Mouse (Mus musculus) CH12.LX (cell line): ENCODE results near the gene Dab1. TPM values are rescaled to one million over a fixed set of nuclear protein-coding genes. Genes with fewer than 3 reads are reported as not detected.

ENCODE experiments used
- DNase-seq: peaks from one replicate; pipeline ENCODE4 v3.0.0-alpha.2; 2013; ENCODE audit errors: extremely low read depth
- H3K27ac ChIP-seq: 2 replicates; pipeline ENCODE4 v1.5.1; 2012; ENCODE audit warnings: low read depth, mild to moderate bottlenecking, control low read depth, moderate library complexity; ENCODE audit not compliant: insufficient read depth
- H3K27me3 ChIP-seq: replicated peaks from 2 replicates; pipeline ENCODE3; 2012; ENCODE audit warnings: inconsistent platforms
- H3K36me3 ChIP-seq, 2 experiments: replicated peaks in 1 of 2; 2 replicates each; pipeline versions ENCODE3 to v1.6.1; 2012; ENCODE audit warnings: inconsistent platforms in 1 of 2, low read length in 1 of 2, mild to moderate bottlenecking in 1 of 2, mixed read lengths in 1 of 2, moderate library complexity in 1 of 2; ENCODE audit not compliant: control insufficient read depth in 1 of 2, insufficient read depth in 1 of 2
- H3K4me1 ChIP-seq, 2 experiments: 2 replicates each; pipeline ENCODE4 v1.6.1; 2012; ENCODE audit warnings: inconsistent platforms in 1 of 2, moderate library complexity in 1 of 2; ENCODE audit not compliant: insufficient read depth in 2 of 2, control insufficient read depth in 1 of 2
- H3K4me2 ChIP-seq: 2 replicates; pipeline ENCODE4 v1.6.1; 2012; ENCODE audit warnings: low read depth, mild to moderate bottlenecking, control low read depth; ENCODE audit not compliant: poor library complexity, insufficient read depth, severe bottlenecking
- H3K4me3 ChIP-seq, 3 experiments: fragments of 150-350 bp in 1 of 3; sonication (generic) in 1 of 3; replicated peaks in 1 of 3; 2 replicates each; pipeline versions ENCODE3 to v1.5.1; 2011 to 2012; ENCODE audit warnings: low read depth in 2 of 3, low read length in 2 of 3, mild to moderate bottlenecking in 2 of 3, moderate library complexity in 2 of 3, control low read depth in 1 of 3, improper control_type of control experiment in 1 of 3, inconsistent platforms in 1 of 3, mixed read lengths in 1 of 3; ENCODE audit not compliant: poor library complexity in 1 of 3
- H3K79me2 ChIP-seq: replicated peaks from 2 replicates; pipeline ENCODE4 v1.6.1; 2012; ENCODE audit warnings: mild to moderate bottlenecking, moderate library complexity; ENCODE audit not compliant: control insufficient read depth, poor library complexity, insufficient read depth, severe bottlenecking; ENCODE audit errors: extremely low read depth
- H3K9ac ChIP-seq: 2 replicates; pipeline ENCODE4 v1.6.1; 2012; ENCODE audit warnings: low read depth, mild to moderate bottlenecking, control low read depth, moderate library complexity; ENCODE audit not compliant: insufficient read depth
- H3K9me3 ChIP-seq: replicated peaks from 2 replicates; pipeline ENCODE3; 2012; ENCODE audit warnings: low read length, inconsistent platforms, mixed read lengths
- BHLHE40 ChIP-seq: IDR thresholded peaks from 2 replicates; pipeline ENCODE4 v1.6.1; 2011; ENCODE audit warnings: mild to moderate bottlenecking, low read depth, low read length, improper control_type of control experiment
- CHD1 ChIP-seq: IDR thresholded peaks from 2 replicates; pipeline ENCODE4 v1.6.1; 2012; ENCODE audit warnings: low read depth, low read length, improper control_type of control experiment, inconsistent platforms
- E2F4 ChIP-seq: IDR thresholded peaks from 2 replicates; pipeline ENCODE4 v1.6.1; 2011; ENCODE audit warnings: low read depth, low read length, improper control_type of control experiment; ENCODE audit not compliant: insufficient replicate concordance
- ELF1 ChIP-seq: IDR thresholded peaks from 2 replicates; pipeline ENCODE4 v1.6.1; 2014; ENCODE audit warnings: low read depth, mild to moderate bottlenecking, inconsistent platforms, low read length, improper control_type of control experiment
- ETS1 ChIP-seq: conservative IDR thresholded peaks from 2 replicates; pipeline ENCODE4 v1.6.1; 2012; ENCODE audit warnings: low read depth, mild to moderate bottlenecking, inconsistent platforms, low read length, improper control_type of control experiment, moderate library complexity
- HCFC1 ChIP-seq: IDR thresholded peaks from 2 replicates; pipeline ENCODE4 v1.6.1; 2012; ENCODE audit warnings: low read depth, mild to moderate bottlenecking, inconsistent platforms, low read length, improper control_type of control experiment
- IRF4 ChIP-seq: IDR thresholded peaks from 2 replicates; pipeline ENCODE4 v1.6.1; 2014; ENCODE audit warnings: low read depth, mild to moderate bottlenecking, inconsistent platforms, low read length, improper control_type of control experiment
- JUN ChIP-seq: IDR thresholded peaks from 2 replicates; pipeline ENCODE4 v1.6.1; 2011; ENCODE audit warnings: low read depth, mild to moderate bottlenecking, low read length, improper control_type of control experiment, moderate library complexity; ENCODE audit not compliant: insufficient read depth
- JUND ChIP-seq: conservative IDR thresholded peaks from 2 replicates; pipeline ENCODE4 v1.6.1; 2011; ENCODE audit warnings: low read depth, low read length, improper control_type of control experiment
- KAT2A ChIP-seq: IDR thresholded peaks from 2 replicates; pipeline ENCODE4 v1.6.1; 2012; ENCODE audit warnings: low read length, improper control_type of control experiment, inconsistent platforms; ENCODE audit not compliant: insufficient replicate concordance
- MAFK ChIP-seq: IDR thresholded peaks from 2 replicates; pipeline ENCODE4 v1.6.1; 2011; ENCODE audit warnings: low read length, improper control_type of control experiment; ENCODE audit not compliant: insufficient replicate concordance
- MAX ChIP-seq: IDR thresholded peaks from 2 replicates; pipeline ENCODE4 v1.6.1; 2011; ENCODE audit warnings: low read length, improper control_type of control experiment
- MAZ ChIP-seq: IDR thresholded peaks from 2 replicates; pipeline ENCODE4 v1.6.1; 2012; ENCODE audit warnings: low read depth, mild to moderate bottlenecking, inconsistent platforms, low read length, improper control_type of control experiment, moderate library complexity
- MEF2A ChIP-seq: IDR thresholded peaks from 2 replicates; pipeline ENCODE4 v1.6.1; 2014; ENCODE audit warnings: low read depth, mild to moderate bottlenecking, inconsistent platforms, low read length, improper control_type of control experiment, borderline replicate concordance
- NELFE ChIP-seq: IDR thresholded peaks from 2 replicates; pipeline ENCODE4 v1.6.1; 2011; ENCODE audit warnings: low read depth, low read length, improper control_type of control experiment
- NRF1 ChIP-seq: IDR thresholded peaks from 2 replicates; pipeline ENCODE4 v1.6.1; 2014; ENCODE audit warnings: low read depth, mild to moderate bottlenecking, inconsistent platforms, low read length, improper control_type of control experiment, moderate library complexity
- PAX5 ChIP-seq: IDR thresholded peaks from 2 replicates; pipeline ENCODE4 v1.6.1; 2012; ENCODE audit warnings: low read length, inconsistent platforms, mixed read lengths
- POLR2A ChIP-seq: IDR thresholded peaks from 2 replicates; pipeline ENCODE4 v1.6.1; 2011; ENCODE audit warnings: low read depth, mild to moderate bottlenecking, improper control_type of control experiment, low read length
- POLR2AphosphoS2 ChIP-seq: IDR thresholded peaks from 2 replicates; pipeline ENCODE4 v1.6.1; 2011; ENCODE audit warnings: low read depth, low read length, improper control_type of control experiment
- RAD21 ChIP-seq: IDR thresholded peaks from 2 replicates; pipeline ENCODE4 v1.6.1; 2011; ENCODE audit warnings: low read depth, mild to moderate bottlenecking, low read length, improper control_type of control experiment, moderate library complexity
- RCOR1 ChIP-seq: conservative IDR thresholded peaks from 2 replicates; pipeline ENCODE4 v1.6.1; 2012; ENCODE audit warnings: low read depth, mild to moderate bottlenecking, inconsistent platforms, low read length, improper control_type of control experiment
- SIN3A ChIP-seq: IDR thresholded peaks from 2 replicates; pipeline ENCODE4 v1.6.1; 2012; ENCODE audit warnings: low read length, improper control_type of control experiment, inconsistent platforms
- SMC3 ChIP-seq: IDR thresholded peaks from 2 replicates; pipeline ENCODE4 v1.6.1; 2011; ENCODE audit warnings: low read depth, low read length, improper control_type of control experiment
- TBP ChIP-seq: conservative IDR thresholded peaks from 2 replicates; pipeline ENCODE4 v1.6.1; 2011; ENCODE audit warnings: low read depth, low read length, improper control_type of control experiment
- UBTF ChIP-seq: IDR thresholded peaks from 2 replicates; pipeline ENCODE4 v1.6.1; 2012; ENCODE audit warnings: low read depth, mild to moderate bottlenecking, inconsistent platforms, low read length, improper control_type of control experiment, moderate library complexity
- USF1 ChIP-seq: IDR thresholded peaks from 2 replicates; pipeline ENCODE4 v1.6.1; 2014; ENCODE audit warnings: low read depth, mild to moderate bottlenecking, inconsistent platforms, low read length, improper control_type of control experiment
- USF2 ChIP-seq: conservative IDR thresholded peaks from 2 replicates; pipeline ENCODE4 v1.6.1; 2011; ENCODE audit warnings: low read depth, low read length, improper control_type of control experiment
- ZC3H11A ChIP-seq: IDR thresholded peaks from 2 replicates; pipeline ENCODE4 v1.6.1; 2012; ENCODE audit warnings: low read depth, mild to moderate bottlenecking, inconsistent platforms, low read length, improper control_type of control experiment
- ZKSCAN1 ChIP-seq: IDR thresholded peaks from 2 replicates; pipeline ENCODE4 v1.6.1; 2012; ENCODE audit warnings: low read depth, inconsistent platforms, low read length, improper control_type of control experiment, borderline replicate concordance
- ZMIZ1 ChIP-seq: IDR thresholded peaks from 2 replicates; pipeline ENCODE4 v1.6.1; 2012; ENCODE audit warnings: low read depth, mild to moderate bottlenecking, inconsistent platforms, low read length, improper control_type of control experiment
- dilution Hi-C: fragments of 300-500 bp; cut with MboI; formaldehyde crosslinking; loops from 2 replicates; pipeline ENCODE4 v1.14.3; 2020; ENCODE audit warnings: low sequenced_read_pairs; ENCODE audit not compliant: extremely low pct_unique_long_range_greater_than_20kb, extremely low pct_ligation_motif_present
- in situ Hi-C: fragments of 300-500 bp; cut with MboI; formaldehyde crosslinking; loops from 3 replicates; pipeline ENCODE4 v1.14.3; 2019; ENCODE audit warnings: low sequenced_read_pairs, low pct_ligation_motif_present, low pct_unique_long_range_greater_than_20kb, mixed read lengths
- polyA plus RNA-seq: library from polyadenylated mRNA; unstranded; fragments of >175 nt; gene quantifications from 2 replicates; pipeline ENCODE4 v1.2.1, GENCODE M21; 2012; ENCODE audit warnings: low read depth; ENCODE audit not compliant: insufficient read length
- total RNA-seq, 2 experiments: library from RNA; depleted of rRNA; stranded (reverse); fragments of 300-350 nt in 1 of 2; fragments of >200 nt in 1 of 2; gene quantifications; 2 replicates each; pipeline ENCODE4 v1.2.3; 2012 to 2014

The Dab1 gene
- total and polyA plus RNA-seq, 3 experiments, result not detected

DNA sequence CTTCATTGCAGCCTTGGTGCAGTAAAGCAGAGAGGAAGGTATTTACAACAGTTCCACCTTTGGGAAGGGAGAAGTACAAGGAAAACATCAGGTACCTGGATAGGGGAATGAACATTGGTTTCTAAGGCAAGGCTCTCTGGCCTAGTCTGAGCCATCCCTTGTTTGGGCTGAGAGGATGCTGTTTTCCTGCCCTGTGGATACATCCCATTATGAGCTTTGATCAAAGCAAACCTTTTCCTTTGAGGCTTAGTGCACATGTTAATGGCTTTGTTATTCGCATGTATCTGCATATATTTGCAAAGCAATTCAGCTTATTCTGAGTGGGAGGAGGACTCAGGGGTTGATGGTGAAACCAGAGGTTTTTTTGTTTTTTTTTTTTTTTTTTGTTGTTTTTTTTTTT, 185.3 kb downstream of the Dab1 start:
- no peaks in the 10 kb centered on the region for H3K27me3 ChIP-seq
- H3K27ac ChIP-seq, result no peak overlapping the region
- H3K4me1 ChIP-seq, result no peaks in the 10 kb centered on the region
- H3K9ac ChIP-seq, result no peak overlapping the region
- no peaks in the 10 kb centered on the region for H3K36me3 ChIP-seq
- in situ Hi-C loops, result no loop called here
- no peak for TF ChIP-seq NRF1
- no peak for TF ChIP-seq BHLHE40
- no peak for TF ChIP-seq JUN
- no peak for TF ChIP-seq POLR2AphosphoS2
- TF ChIP-seq JUND, result no peak
- no peak for TF ChIP-seq ETS1
- no peak for TF ChIP-seq ELF1
- no peak for TF ChIP-seq MAZ
- TF ChIP-seq POLR2A, result no peak
- TF ChIP-seq MEF2A, result no peak
- TF ChIP-seq SIN3A, result no peak
- TF ChIP-seq E2F4, result no peak
- no peak for TF ChIP-seq IRF4
- TF ChIP-seq UBTF, result no peak
- TF ChIP-seq SMC3, result no peak
- no peak for TF ChIP-seq MAFK
- TF ChIP-seq ZMIZ1, result no peak
- no peak for DNase-seq
- H3K79me2 ChIP-seq, result no peaks in the 10 kb centered on the region
- dilution Hi-C loops, result no loop called here
- peaks cover 57% of the 10 kb centered on the region for H3K9me3 ChIP-seq
- no peak overlapping the region for H3K4me3 ChIP-seq
- no peak overlapping the region for H3K4me2 ChIP-seq

GRCm38 (mm10) chr4:103822669-103823068, 203.5 kb downstream of the Dab1 start:
- no peak overlapping the region for H3K4me2 ChIP-seq
- H3K36me3 ChIP-seq, result no peaks in the 10 kb centered on the region
- DNase-seq, result no peak
- H3K27me3 ChIP-seq, result no peaks in the 10 kb centered on the region
- TF ChIP-seq MAX (no peak), ZKSCAN1 (no peak), PAX5 (no peak), ETS1 (no peak), BHLHE40 (no peak), RCOR1 (no peak), POLR2AphosphoS2 (no peak), CHD1 (no peak), RAD21 (no peak), KAT2A (no peak), USF2 (no peak), IRF4 (no peak), MAZ (no peak), TBP (no peak), POLR2A (no peak), ZC3H11A (no peak), HCFC1 (no peak), ELF1 (no peak), USF1 (no peak), NELFE (no peak)
- TF ChIP-seq, all 38 proteins: peak for 0
- no peak overlapping the region for H3K27ac ChIP-seq
- no peak overlapping the region for H3K9ac ChIP-seq
- in situ Hi-C loops (no loop called here), dilution Hi-C loops (no loop called here)
- H3K9me3 ChIP-seq, result peaks cover 71% of the 10 kb centered on the region
- no peaks in the 10 kb centered on the region for H3K79me2 ChIP-seq
- H3K4me1 ChIP-seq, result no peaks in the 10 kb centered on the region
- H3K4me3 ChIP-seq, result no peak overlapping the region
